17 mouse cellular contexts compared by ENCODE assay signal in genomic region chr2:181453274-181453673, GRCm38 (mm10). TPM values are rescaled to one million over a fixed set of nuclear protein-coding genes. Genes with fewer than 3 reads are reported as not detected.
A peak's percentile ranks its signal among the peaks of the same experiment; 100 is the strongest.
DNase-seq lines count a peak whose midpoint lies in the region; TF ChIP-seq lines count a peak whose summit lies in the region.
"Had no signal": no experiment of that assay in that cellular context is flagged by ENCODE, and none has a peak within 500 bp of the region (broad histone marks: within the 10 kb centered on the region; RNA-seq: fewer than 3 reads in every experiment).

No protein-coding gene starts in this region.

- no peak overlapping the region for H3K4me3 ChIP-seq in lung, adult 2 months (replicated peaks; ENCODE audit: extremely low read depth, low read depth, low read length)
- H3K4me3 ChIP-seq: limb, embryonic 15.5 days had no signal

- no peak for TF ChIP-seq POLR2A in lung, adult 2 months (IDR thresholded peaks at IDR 0.05; ENCODE audit: borderline replicate concordance, extremely low read depth, low read depth, low read length)

- TF ChIP-seq CTCF in lung, adult 2 months (IDR thresholded peaks at IDR 0.05; ENCODE audit: insufficient read depth, low read length) = 0 out of 2 replicates have a peak, but pooled peaks have one; percentile 3

- peak; percentile 32 to 39 for DNase-seq in cerebellum, postnatal 10 days
- no peak for DNase-seq in cerebellum, adult 9-10 months
- no peak for DNase-seq in lung, adult 2 months
- no peak for DNase-seq in lung, postnatal 4 days
- DNase-seq in A20 (ENCODE audit: low read depth, low spot score) = peak; percentile 29
- DNase-seq in ZHBTc4 (ENCODE audit: low read depth, low spot score) = peak; percentile 64
- DNase-seq in ovary, postnatal 14 days (ENCODE audit: low spot score) = no peak
- no peak for DNase-seq in left cerebral cortex, postnatal 4 days
- DNase-seq: adrenal gland, postnatal 14 days; embryo, embryonic 11 days; right cerebral cortex, postnatal 25 days had no signal

- 74% methylated on average over 1 of the region's 1 CpGs for WGBS in lung, adult 2 months

- H3K4me1 ChIP-seq in lung, adult 2 months (ENCODE audit: control insufficient read depth, insufficient read depth, low read length) = peaks cover 9% of the 10 kb centered on the region

- intact Hi-C loops in left cerebral cortex, postnatal 4 days (cut with DNase I) = no loop called here

RNA-seq across cellular contexts. Expression of gene Zbtb46, which starts 6.0 kb away (rescaled TPM):
- polyA plus RNA-seq in lung, adult 2 months (2012; rRNA removed) = 14.7 and 17.0 TPM in 2 replicates
- total RNA-seq in left cerebral cortex, postnatal 4 days (2021) = 10 to 100 TPM; 16.6 to 16.8 TPM

RNA-seq across cellular contexts. Expression of gene Abhd16b, which starts 39.7 kb away (rescaled TPM):
- not detected in 2 replicates for polyA plus RNA-seq in lung, adult 2 months (2012; rRNA removed)
- not detected for total RNA-seq in left cerebral cortex, postnatal 4 days (2021)
- total RNA-seq: adrenal gland, postnatal 14 days; granulocyte monocyte progenitor cell, adult 5-6 weeks; hindbrain, postnatal 0 days; megakaryocyte, adult 5-6 weeks had no signal
- polyA plus RNA-seq: C2C12; heart, postnatal 0 days had no signal

RNA-seq across cellular contexts. Expression of gene Tpd52l2, which starts 43.7 kb away (rescaled TPM):
- polyA plus RNA-seq in lung, adult 2 months (2012; rRNA removed) = 44.8 and 47.3 TPM in 2 replicates
- total RNA-seq in left cerebral cortex, postnatal 4 days (2021) = 10 to 100 TPM; 69.7 to 73.5 TPM

Comparison
In these comparisons a context has a peak if more than half of its experiments do, and no peak if none do; other contexts are left out.
1. DNase-seq: peak in cerebellum, postnatal 10 days (2 of 2), A20 (single experiment) and ZHBTc4 (single experiment); none in cerebellum, adult 9-10 months (single experiment), lung, adult 2 months (single experiment), lung, postnatal 4 days (0 of 2), ovary, postnatal 14 days (single experiment) and left cerebral cortex, postnatal 4 days (single experiment).